Mouse (Mus musculus): Measurements from ENCODE around the gene Ifitm10.

Ifitm10 gene

DNA sequence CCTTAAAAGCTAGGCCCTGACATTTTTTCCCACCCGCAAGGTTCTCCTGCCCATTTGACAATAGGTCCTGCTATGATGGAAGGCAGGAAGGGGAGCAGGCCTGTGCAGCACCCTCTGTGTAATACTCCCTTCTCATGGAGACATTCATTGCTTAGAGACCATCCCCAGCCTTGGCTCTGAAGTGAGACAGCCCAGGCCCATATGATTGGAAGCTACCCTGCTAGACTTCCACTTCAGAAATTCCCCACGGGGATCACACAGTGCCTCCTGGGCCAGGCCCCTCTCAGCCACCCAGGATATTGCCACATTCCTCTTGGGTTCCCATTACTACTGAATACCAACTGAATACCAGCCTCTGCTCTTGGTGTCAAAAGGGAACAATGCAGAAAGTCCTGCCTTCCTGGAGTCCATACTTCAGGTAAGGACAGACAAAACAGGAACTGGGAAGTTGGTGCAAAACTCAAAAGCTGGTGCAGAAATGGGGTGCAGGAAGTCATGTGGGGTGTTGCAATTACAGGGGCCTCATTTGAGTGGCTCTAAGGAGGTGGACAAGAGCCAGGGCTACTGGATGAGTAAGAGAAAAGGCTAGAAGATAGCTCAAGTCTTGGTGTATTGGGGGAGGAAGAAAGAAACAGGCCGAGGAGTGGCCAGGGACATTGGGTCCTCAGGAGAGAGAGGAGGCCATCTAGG lies 16.6 kb upstream of the Ifitm10 start:
- DNase-seq (ENCODE audit: low read depth), result no peak

DNA sequence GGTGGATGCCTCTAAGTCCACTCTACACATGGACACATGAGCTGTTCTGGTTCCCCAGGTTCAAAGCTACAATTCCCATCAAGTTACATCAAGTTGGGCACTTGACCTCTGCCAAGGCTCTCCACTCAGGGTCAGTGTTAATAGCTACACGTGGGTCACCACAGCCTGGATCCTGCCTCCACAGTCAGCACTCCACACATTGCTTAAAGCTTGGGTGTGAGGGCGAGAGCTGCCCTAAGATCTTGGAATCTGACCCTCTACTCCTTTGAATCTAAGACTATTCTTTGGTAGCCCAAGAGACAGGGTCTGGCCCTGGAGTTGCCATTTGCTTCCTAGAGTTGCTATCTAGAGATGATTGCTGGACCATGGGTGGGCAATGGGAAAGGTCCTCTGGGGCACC lies 15.2 kb upstream of the Ifitm10 start:
- DNase-seq (ENCODE audit: low read depth), result no peak

DNA sequence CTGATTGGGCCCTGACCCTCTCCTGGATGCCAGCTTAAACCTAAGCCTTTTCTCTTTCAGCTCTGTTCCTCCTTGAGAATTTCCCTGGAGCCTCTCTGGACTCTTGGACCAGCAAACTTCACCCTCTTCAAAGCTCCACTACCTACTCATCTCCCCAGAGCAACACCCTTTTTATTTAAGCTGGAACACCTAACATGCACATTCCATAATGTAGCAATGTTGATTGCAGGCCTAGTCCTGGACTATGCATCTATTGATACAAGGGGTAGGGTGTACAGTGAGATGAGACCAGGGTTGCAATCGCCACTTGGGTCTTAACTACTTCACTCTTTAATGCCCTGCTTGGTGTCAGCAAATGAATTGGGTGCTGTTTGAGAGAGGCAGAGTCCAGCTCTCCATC lies 14.6 kb upstream of the Ifitm10 start:
- no peak for DNase-seq (ENCODE audit: low read depth)

DNA sequence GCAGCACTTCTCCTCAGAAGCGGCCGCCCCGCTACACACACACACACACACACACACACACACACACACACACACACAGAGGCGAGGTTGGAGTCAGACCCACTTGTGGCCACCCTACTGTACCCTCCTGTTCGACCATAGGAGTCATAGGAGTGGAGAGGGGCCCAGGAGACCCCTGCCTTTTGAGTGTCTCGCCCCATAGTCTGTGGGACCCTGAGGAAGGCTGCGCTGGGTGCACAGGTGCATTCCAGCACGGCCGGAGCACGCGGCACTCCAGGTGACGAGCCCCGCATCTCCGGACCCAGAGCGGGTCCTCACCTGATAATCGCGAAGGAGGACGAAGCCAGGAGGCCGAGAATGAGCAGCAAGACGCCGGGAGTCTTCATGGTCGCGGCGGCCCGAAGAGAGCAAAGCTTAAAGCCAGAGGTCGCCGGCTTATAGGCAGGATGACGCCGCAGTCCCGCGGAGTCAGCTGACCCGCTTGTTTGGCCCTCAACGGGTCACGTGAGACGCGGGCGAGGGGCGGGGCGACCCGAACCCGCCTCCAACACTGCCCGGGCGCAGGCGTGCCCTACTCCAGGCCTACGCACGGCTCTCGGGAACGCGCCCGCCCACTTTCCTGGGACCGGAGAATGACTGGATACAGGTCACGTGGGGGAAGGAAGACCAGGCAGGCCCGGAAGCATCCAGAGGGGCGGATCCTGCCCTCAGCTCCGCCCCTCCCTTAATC lies 14.0 kb upstream of the Ifitm10 start, which contains the start of gene Ctsd:
Ctsd (minus strand) TSS at position 620 of the 730 bp plus-strand sequence.
- DNase-seq (ENCODE audit: low read depth), result peak; percentile 97

DNA sequence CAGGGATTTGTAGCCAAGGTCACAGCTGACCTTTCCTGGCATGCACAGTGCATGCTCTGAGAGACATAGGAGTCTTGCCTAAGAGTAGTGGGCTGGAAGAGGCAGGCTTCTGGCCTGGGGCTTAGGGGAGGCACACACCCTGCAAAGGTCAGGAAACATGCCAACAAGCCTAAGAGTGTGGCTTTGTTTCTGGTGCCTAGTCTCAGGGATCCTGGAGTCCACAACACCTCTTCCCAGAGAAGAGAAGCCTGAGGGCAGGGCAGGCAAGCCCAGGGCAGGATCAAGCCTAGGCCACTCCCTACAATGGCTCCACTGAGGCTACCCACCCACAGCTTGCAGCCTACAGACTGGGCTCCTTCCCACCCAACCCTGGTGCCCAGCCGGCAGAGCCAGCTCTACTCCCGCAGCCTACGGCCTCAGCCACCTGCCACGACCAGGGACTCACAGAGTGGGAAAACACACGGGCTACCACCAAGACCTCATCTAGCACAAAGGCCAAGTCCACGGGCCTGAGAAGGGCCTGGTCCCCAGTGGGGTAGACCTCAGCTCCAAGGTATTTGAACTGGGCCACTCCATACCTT lies 13.2 kb upstream of the Ifitm10 start:
- peak; percentile 48 for DNase-seq (ENCODE audit: low read depth)

DNA sequence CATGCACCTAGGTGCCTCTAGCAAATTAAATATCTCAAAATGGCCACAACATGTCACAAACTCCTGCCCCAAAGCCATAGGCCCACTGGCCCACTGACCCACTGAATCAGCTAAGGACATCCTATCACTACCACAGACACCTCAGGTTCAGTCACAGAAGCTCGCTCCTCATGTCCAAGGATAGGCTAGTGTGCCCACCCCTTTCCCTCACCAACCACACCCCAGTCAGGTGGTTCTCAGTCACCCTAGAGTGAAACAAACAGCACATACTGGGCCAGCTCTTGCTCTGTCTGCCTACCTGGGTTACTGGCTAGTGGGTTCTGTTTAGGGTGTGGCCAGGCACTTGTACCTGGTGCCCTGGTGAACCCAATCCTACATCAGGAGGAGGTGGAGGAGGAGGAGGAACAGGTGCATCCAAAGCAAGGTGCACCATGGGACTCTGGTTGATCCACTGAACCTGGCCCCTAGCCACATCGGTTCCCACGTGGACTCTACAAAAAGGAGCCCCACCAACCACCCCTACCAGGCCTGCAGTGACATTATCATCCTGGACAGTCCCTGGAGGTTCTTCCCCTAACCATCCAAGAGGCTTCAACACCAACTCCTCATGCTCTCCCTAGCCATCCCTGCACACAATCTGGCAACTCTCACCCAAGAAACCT lies 12.3 kb upstream of the Ifitm10 start:
- no peak for DNase-seq (ENCODE audit: low read depth)

DNA sequence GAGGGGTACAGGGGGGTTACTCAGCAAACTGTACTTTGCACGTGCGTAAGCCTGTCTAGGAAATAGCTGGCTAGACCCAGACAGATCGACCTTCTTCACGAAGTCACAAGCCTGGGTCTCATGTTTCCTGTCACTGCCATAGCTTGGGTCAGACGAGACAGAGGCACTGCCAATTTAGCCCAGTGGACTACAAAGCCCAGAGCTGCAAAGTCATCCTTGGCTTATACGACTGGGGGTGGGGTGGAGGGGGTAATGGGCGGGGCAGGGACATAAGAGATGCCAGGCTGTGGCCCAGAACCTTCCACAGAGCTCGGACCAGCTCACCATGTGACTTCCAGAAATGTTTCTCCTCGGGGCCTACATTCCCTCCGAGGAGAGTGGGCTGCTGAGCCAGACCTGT lies 10.8 kb upstream of the Ifitm10 start:
- no peak for DNase-seq (ENCODE audit: low read depth)

DNA sequence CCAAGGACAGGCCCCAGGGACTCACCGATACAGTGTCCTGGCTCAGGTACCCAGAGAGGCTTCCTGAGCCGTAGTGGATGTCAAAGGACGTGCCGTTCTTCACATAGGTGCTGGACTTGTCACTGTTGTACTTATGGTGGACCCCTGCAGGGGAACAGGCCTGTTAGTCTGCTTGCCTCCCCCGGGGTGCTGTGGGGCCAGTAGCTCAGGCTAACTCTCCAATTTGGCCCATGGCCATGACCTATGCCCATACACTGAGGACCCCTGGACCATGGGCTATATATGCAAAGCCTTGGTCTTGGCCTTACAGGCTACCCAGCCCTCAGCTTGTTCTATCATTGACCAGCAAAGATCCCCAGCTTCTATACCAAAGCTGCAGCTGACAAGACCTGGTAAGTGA lies 9.0 kb upstream of the Ifitm10 start, which contains the start of gene Gm49369:
Gm49369 (minus strand) TSS at position 101 of the 400 bp plus-strand sequence.
- DNase-seq (ENCODE audit: low read depth), result no peak

DNA sequence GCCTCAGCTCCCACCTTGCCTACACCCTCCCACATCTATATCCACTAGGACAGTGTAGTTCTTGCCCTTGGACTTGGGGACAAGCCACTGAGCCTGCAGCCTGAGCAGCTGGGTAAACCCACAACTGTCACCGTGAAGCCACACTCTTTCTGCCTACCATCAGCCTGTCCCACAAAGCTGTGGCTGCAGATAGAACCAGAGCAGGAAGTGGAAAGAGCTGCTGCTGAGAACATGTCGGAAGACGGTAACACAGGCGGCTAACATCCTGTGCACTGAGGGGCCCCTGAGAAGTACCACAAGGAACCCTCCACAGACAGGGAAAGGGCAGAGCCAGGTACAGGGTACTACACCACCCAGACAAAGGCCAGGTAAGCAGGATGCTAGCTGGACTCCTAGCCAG lies 7.6 kb upstream of the Ifitm10 start:
- DNase-seq (ENCODE audit: low read depth), result no peak

DNA sequence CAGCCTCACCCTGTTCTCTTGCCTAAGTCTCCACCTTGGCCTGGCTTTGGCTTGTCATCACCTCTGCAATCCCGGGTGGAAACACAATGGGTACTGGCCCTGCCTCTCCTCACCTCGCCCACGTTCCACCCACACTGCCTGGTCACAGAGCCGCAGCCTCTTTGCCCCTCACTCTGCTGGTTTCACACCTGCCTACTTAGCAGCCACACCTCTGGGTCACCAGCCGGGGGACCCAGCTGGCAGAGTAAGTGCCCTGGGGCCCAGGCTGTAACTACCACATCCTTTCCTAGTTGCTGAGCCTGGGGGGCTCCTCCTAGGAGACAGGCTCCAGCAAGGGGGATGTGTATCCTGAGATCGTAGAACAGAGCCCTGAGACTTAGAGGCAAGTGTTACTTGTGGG lies 5.6 kb upstream of the Ifitm10 start:
- no peak for DNase-seq (ENCODE audit: low read depth)

DNA sequence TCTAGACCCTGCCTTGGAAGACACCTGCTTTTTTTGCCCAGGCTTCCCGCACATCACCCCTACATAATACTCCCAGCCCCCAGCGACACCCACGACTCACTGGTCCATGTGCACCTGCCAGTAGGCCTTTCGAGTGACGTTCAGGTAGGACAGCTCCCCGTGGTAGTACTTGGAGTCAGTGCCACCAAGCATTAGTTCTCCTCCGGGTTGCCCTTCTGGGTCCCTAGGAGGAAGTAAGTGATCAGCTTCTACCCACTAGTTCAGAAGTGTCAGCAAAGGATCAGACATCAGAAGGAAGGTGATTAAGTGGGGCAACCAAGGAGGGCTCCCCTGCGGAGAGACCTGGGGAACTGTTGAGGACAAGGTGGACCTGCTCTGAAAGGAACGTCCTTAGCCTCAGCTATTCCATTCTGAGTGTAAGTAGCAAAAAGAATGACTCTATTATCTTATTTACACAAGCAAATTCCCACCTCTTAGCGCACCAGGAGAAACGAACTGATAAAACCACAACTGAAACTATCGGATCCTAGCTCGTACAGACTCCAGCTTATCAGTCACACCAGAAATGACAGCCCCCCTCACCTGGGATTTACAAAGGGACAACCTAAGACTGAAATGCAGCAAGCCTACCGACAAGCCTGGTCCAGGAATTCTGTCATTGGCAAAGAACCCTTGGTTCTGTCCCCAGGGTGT lies 3.8 kb upstream of the Ifitm10 start:
- no peak for DNase-seq (ENCODE audit: low read depth)

DNA sequence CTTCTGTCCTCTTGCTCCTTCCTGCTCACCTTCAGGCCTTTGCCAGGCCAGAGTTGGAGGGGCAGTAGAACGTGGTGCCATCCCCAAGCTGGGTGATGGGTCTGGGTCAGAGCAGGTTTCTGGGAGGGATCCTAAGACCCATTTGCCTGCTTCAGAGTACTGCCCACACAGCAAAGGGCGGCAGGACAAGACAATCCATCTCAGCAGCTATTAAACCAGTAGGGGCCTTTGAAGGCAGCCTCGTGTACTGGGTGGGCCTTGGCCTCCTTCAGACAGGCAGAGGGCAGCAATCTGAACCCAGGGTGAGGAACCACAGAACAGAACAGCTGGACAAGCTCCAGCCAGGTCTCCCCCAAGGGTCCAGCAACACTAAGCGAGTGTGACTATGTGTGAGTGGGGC lies 2.5 kb upstream of the Ifitm10 start:
- no peak for DNase-seq (ENCODE audit: low read depth)

DNA sequence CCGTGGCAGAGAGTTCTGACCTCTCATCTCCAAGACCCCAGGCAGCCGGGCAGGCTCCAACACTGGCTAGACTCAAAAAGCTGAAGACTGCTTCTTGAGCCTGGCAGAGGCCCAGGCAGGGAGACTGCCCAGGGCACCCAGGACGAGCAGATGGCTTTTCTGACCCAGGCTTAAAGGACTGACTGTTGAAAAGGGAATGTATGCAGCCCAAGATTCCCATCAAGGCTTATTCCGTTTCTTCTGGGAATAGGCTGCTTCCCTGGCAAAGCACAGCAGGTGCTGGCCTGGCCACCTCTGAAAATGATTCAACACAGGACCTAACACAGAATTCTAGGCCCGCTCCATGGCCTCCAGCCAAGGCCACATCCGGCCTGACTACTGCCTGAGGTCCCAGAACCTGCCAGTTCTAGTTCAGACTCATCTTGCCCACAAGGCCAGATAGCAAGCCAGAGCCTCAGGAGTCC lies 1.7 kb upstream of the Ifitm10 start:
- peak; percentile 95 for DNase-seq (ENCODE audit: low read depth)

DNA sequence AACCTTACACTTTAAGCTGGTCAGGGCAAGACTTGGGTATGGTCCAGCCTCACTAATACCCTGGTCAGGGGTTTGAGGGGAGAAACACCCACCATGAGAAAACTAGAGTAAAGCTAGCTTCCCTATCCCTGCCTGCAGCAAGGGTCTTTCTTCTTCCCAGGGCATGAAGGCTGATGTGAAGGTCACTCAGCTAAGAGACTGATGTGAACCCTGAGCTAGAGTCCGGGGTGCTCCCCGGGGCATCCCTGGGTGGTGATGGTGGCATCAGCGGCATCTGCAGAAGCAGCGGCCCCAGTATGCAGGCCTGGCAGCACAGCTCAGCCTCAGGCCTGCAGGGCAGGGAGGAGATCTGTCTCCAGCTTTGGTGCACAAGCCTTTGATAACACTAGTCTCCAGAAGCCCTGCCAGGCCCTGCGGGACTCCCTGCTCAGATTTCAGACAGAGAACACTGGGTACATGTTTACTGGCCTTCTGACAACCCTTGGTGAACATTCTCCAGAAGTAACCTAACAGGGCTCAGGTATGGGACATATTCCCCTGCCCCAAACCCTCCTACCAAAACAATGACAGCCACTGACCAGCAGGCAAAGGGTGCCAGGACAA lies 961 bp upstream of the Ifitm10 start:
- no peak for DNase-seq (ENCODE audit: low read depth)

DNA sequence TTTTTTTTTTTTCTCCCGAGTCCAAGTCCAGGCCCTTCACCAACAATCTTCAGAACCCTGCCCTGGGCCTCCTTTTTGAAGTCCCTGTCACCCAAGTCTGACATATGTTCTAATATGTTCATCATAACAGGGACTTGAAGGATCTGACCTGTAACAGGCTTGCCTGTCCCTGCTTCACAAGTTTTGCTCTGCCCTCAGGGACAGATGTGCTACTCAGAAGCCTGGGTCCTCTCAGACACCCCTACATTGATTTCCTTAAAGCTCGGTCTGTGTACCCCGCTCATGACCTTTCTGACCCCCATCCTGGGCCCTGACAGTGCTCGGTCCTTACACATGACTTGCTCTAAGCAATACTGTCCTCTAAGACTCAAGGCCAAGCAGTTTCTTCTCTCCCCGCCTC lies 514 bp downstream of the Ifitm10 start:
- DNase-seq (ENCODE audit: low read depth), result no peak

DNA sequence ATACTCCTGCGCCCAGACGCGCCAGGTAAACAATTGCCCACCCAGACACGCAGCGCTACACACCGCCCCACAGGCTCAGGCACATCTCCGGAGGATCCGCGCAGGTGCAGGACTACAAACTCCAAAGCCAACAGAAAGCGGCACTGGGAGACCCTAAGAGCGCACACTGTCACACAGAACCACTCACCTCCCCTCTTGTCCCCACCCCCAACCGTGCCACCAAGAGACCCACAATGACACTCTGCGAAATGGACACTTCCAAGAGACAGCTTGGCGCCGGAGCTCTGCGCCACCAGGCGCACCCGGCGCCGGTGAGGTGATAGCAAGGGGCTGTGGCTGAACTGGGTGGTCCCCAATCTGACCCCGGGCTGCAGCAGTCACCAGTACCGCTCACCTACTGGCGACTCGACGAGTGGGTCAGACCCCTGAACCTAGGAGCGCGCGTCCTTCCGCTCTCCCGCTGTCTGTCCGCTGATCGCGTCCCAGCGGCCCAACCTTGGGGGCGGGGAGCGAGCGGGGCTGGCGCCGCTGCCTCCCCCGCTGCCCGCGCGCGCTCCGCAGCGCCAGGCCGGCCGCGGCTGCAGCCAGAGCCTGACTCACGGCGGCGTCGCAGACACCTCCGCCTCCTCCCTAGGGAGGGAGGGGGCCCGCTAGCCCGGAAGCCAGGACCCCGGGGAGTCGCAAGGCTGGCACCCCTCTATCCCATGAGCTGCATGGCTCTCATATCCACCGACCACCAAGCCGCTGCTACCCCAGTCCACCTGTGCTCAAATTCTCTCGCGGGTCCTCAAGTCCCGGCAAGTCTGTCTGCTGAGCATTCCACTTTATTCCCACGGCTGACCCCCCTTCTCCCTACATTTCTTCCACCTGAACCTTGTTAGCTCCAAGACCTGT lies 1.5 kb downstream of the Ifitm10 start:
- no peak for DNase-seq (ENCODE audit: low read depth)

DNA sequence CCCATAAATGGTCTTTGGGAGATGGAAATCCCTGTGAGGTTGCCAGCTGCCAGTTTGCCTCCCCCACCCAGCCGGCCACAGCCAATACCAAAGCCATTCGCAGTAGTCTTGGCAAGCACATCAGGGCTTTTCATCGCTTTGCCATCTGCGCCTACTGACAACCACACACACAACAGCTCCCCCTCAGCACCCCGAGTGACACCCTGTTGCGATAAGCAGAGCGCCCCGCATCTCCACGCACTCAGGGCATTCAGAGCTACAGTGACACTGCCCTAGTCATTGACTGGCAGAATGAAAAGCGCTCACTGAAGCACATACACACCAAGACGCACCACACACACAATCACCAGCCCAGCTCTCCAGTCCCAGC lies 2.2 kb downstream of the Ifitm10 start:
- no peak for DNase-seq (ENCODE audit: low read depth)

DNA sequence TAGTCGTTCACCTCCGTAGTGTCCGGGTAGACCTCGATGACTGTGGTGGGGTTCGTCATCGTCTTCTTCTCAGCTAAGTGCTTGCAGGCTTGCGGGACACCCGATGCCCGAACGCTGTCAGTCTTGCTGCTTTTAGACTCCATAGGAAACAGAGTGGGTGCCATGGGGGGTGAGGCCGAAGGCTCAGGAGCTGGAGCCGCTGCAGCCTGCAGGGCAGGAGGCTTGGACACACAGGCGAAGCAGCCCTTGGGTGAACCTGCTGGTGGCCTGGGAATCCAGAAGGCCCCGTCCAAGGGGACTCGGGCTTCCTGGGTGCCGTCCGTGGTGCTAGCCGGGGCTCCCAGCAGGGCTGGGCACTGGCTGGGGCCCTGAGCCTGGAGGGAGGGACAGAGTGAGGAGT lies 2.6 kb downstream of the Ifitm10 start:
- DNase-seq (ENCODE audit: low read depth), result no peak

DNA sequence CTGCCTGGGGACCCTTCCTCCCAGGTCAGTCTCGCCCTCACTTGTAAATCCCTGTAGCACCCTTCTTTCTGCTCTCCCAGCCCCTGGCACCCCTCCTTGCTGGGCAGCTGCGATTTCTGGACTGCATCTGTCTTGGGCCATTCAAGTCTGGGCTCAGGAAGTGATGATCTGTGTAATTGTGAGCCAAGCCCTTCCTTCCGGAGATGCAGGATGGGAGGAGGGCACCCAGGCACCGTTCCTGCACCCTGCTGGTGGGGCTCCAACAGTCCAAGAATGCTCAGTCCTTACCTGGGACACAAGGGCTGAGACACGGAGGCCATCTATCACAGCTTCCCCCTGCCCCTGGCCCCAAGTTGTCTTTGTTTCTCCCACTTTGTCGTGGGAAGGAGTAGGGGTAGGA lies 3.7 kb downstream of the Ifitm10 start:
- DNase-seq (ENCODE audit: low read depth), result no peak

DNA sequence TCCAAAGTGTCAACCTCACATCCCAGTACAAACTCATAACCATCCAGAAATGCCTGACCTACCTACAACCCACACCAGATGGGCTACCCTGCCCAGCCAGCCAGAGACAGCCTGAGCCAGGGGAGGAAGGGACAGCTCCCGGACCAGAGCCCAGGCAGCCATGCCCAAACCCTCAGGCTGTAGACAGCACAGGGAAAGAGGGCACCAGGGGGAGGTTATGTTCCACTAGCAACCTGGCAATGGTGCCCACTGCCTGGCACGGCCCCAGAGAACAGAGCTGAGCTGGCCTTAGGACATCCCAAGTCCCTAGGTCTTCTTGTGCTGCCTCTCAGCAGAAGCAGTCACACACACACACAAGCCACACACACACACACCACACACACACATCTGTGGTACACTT lies 4.7 kb downstream of the Ifitm10 start:
- no peak for DNase-seq (ENCODE audit: low read depth)

DNA sequence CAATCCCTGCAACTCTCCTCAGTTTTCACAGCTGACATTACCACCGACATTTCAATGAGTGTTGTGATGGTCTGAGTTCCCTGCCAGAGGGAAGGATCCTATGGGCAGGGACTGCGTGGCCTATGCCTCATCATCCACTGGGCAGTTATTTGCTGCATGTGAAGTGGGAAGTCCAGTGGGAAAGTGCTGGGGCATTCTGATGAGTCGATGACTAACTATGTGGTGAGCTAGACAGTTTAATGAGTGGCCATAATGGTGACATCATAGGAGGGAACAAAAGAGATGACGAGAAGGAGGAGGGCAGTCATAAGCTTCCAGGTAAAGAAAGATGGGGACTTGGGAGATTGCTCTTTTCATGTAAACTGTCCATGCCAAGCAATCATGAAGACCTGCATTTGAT lies 10.4 kb downstream of the Ifitm10 start:
- peak; percentile 54 for DNase-seq (ENCODE audit: low read depth)
